Mouse (Mus musculus): ENCODE results near the gene Dlg2. TPM values are rescaled to one million over a fixed set of nuclear protein-coding genes. Genes with fewer than 3 reads are reported as not detected.

Dlg2 gene
- polyA plus RNA-seq, 1 experiment from 2014 or later, result 4.3 TPM

- 58% methylated on average over 3 of the region's 3 CpGs for WGBS
- Histone ChIP-seq H3K27ac (ENCODE audit: low read length) (no peak overlapping the region), H3K4me2 (ENCODE audit: low read depth, low read length) (no peak overlapping the region), H3K4me3 (replicated peaks; ENCODE audit: low read length) (no peak overlapping the region), H3K27me3 (ENCODE audit: control insufficient read depth, insufficient read depth, low read length) (no peaks in the 10 kb centered on the region), H3K4me1 (ENCODE audit: control insufficient read depth, insufficient read depth, low read length) (peaks cover 3% of the 10 kb centered on the region; the same call in 1 of the 2 replicates), H3K9ac (ENCODE audit: low read length) (no peak overlapping the region), H3K9me3 (replicated peaks; ENCODE audit: control insufficient read depth, low read length) (no peaks in the 10 kb centered on the region), H3K36me3 (ENCODE audit: control insufficient read depth, insufficient read depth, low read length) (no peaks in the 10 kb centered on the region)
- no peak for ATAC-seq (ENCODE audit: insufficient read depth, low FRiP score)
Measured at GRCm38 (mm10) chr7:91444728-91445127, 968.3 kb downstream of the Dlg2 start.

GRCm38 (mm10) chr7:91456796-91457195 is 980.3 kb downstream of the Dlg2 start:
- 16% methylated on average over 1 of the region's 1 CpGs for WGBS
- H3K4me2 ChIP-seq (ENCODE audit: low read depth, low read length), result no peak overlapping the region
- H3K9me3 ChIP-seq (replicated peaks; ENCODE audit: control insufficient read depth, low read length), result no peaks in the 10 kb centered on the region
- no peaks in the 10 kb centered on the region for H3K27me3 ChIP-seq (ENCODE audit: control insufficient read depth, insufficient read depth, low read length)
- H3K27ac ChIP-seq (ENCODE audit: low read length), result no peak overlapping the region
- no peak for ATAC-seq (ENCODE audit: insufficient read depth, low FRiP score)
- H3K36me3 ChIP-seq (ENCODE audit: control insufficient read depth, insufficient read depth, low read length), result no peaks in the 10 kb centered on the region
- no peak overlapping the region for H3K4me3 ChIP-seq (replicated peaks; ENCODE audit: low read length)
- no peaks in the 10 kb centered on the region for H3K4me1 ChIP-seq (ENCODE audit: control insufficient read depth, insufficient read depth, low read length)
- no peak overlapping the region for H3K9ac ChIP-seq (ENCODE audit: low read length)

- Histone ChIP-seq H3K4me1 (ENCODE audit: control insufficient read depth, insufficient read depth, low read length) (no peaks in the 10 kb centered on the region), H3K27ac (ENCODE audit: low read length) (no peak overlapping the region), H3K4me2 (ENCODE audit: low read depth, low read length) (no peak overlapping the region), H3K4me3 (replicated peaks; ENCODE audit: low read length) (no peak overlapping the region), H3K36me3 (ENCODE audit: control insufficient read depth, insufficient read depth, low read length) (no peaks in the 10 kb centered on the region), H3K9ac (ENCODE audit: low read length) (no peak overlapping the region), H3K9me3 (replicated peaks; ENCODE audit: control insufficient read depth, low read length) (no peaks in the 10 kb centered on the region), H3K27me3 (ENCODE audit: control insufficient read depth, insufficient read depth, low read length) (no peaks in the 10 kb centered on the region)
- no peak for ATAC-seq (ENCODE audit: insufficient read depth, low FRiP score)
- 0% methylated on average over 1 of the region's 1 CpGs for WGBS
Measured at GRCm38 (mm10) chr7:91457207-91457606, 980.7 kb downstream of the Dlg2 start.

GRCm38 (mm10) chr7:91461352-91461751 is 984.9 kb downstream of the Dlg2 start:
- no peak for ATAC-seq (ENCODE audit: insufficient read depth, low FRiP score)
- Histone ChIP-seq H3K36me3 (ENCODE audit: control insufficient read depth, insufficient read depth, low read length) (no peaks in the 10 kb centered on the region), H3K4me3 (replicated peaks; ENCODE audit: low read length) (no peak overlapping the region), H3K9me3 (replicated peaks; ENCODE audit: control insufficient read depth, low read length) (no peaks in the 10 kb centered on the region), H3K4me1 (ENCODE audit: control insufficient read depth, insufficient read depth, low read length) (no peaks in the 10 kb centered on the region), H3K9ac (ENCODE audit: low read length) (no peak overlapping the region), H3K27me3 (ENCODE audit: control insufficient read depth, insufficient read depth, low read length) (no peaks in the 10 kb centered on the region), H3K4me2 (ENCODE audit: low read depth, low read length) (no peak overlapping the region), H3K27ac (ENCODE audit: low read length) (no peak overlapping the region)
- WGBS, result 83% methylated on average over 3 of the region's 3 CpGs

GRCm38 (mm10) chr7:91463256-91463655 is 986.8 kb downstream of the Dlg2 start:
- Histone ChIP-seq H3K4me3 (replicated peaks; ENCODE audit: low read length) (no peak overlapping the region), H3K27ac (ENCODE audit: low read length) (no peak overlapping the region), H3K9me3 (replicated peaks; ENCODE audit: control insufficient read depth, low read length) (no peaks in the 10 kb centered on the region), H3K4me2 (ENCODE audit: low read depth, low read length) (no peak overlapping the region), H3K36me3 (ENCODE audit: control insufficient read depth, insufficient read depth, low read length) (no peaks in the 10 kb centered on the region), H3K9ac (ENCODE audit: low read length) (no peak overlapping the region; the same call in 1 of the 2 replicates), H3K27me3 (ENCODE audit: control insufficient read depth, insufficient read depth, low read length) (no peaks in the 10 kb centered on the region), H3K4me1 (ENCODE audit: control insufficient read depth, insufficient read depth, low read length) (no peaks in the 10 kb centered on the region)
- WGBS, result 45% methylated on average over 7 of the region's 7 CpGs
- ATAC-seq (ENCODE audit: insufficient read depth, low FRiP score), result no peak

- no peak for ATAC-seq (ENCODE audit: insufficient read depth, low FRiP score)
- no peaks in the 10 kb centered on the region for H3K9me3 ChIP-seq (replicated peaks; ENCODE audit: control insufficient read depth, low read length)
- no peaks in the 10 kb centered on the region for H3K27me3 ChIP-seq (ENCODE audit: control insufficient read depth, insufficient read depth, low read length)
- no peaks in the 10 kb centered on the region for H3K4me1 ChIP-seq (ENCODE audit: control insufficient read depth, insufficient read depth, low read length)
- H3K4me2 ChIP-seq (ENCODE audit: low read depth, low read length), result no peak overlapping the region
- WGBS, result 66% methylated on average over 3 of the region's 3 CpGs
- no peak overlapping the region for H3K4me3 ChIP-seq (replicated peaks; ENCODE audit: low read length)
- H3K27ac ChIP-seq (ENCODE audit: low read length), result no peak overlapping the region
- H3K36me3 ChIP-seq (ENCODE audit: control insufficient read depth, insufficient read depth, low read length), result no peaks in the 10 kb centered on the region
- no peak overlapping the region for H3K9ac ChIP-seq (ENCODE audit: low read length)
Measured at GRCm38 (mm10) chr7:91467061-91467460, 990.6 kb downstream of the Dlg2 start.

GRCm38 (mm10) chr7:91479145-91479544 is 1002.7 kb downstream of the Dlg2 start:
- Histone ChIP-seq H3K27ac (ENCODE audit: low read length) (no peak overlapping the region), H3K9ac (ENCODE audit: low read length) (no peak overlapping the region), H3K36me3 (ENCODE audit: control insufficient read depth, insufficient read depth, low read length) (no peaks in the 10 kb centered on the region), H3K9me3 (replicated peaks; ENCODE audit: control insufficient read depth, low read length) (no peaks in the 10 kb centered on the region), H3K4me2 (ENCODE audit: low read depth, low read length) (no peak overlapping the region), H3K4me3 (replicated peaks; ENCODE audit: low read length) (no peak overlapping the region), H3K4me1 (ENCODE audit: control insufficient read depth, insufficient read depth, low read length) (no peaks in the 10 kb centered on the region), H3K27me3 (ENCODE audit: control insufficient read depth, insufficient read depth, low read length) (no peaks in the 10 kb centered on the region)
- 56% methylated on average over 3 of the region's 3 CpGs for WGBS
- no peak for ATAC-seq (ENCODE audit: insufficient read depth, low FRiP score)

GRCm38 (mm10) chr7:91481574-91482197 is 1005.2 kb downstream of the Dlg2 start:
- Histone ChIP-seq H3K4me2 (ENCODE audit: low read depth, low read length) (no peak overlapping the region), H3K9ac (ENCODE audit: low read length) (no peak overlapping the region), H3K27ac (ENCODE audit: low read length) (no peak overlapping the region), H3K36me3 (ENCODE audit: control insufficient read depth, insufficient read depth, low read length) (no peaks in the 10 kb centered on the region), H3K9me3 (replicated peaks; ENCODE audit: control insufficient read depth, low read length) (no peaks in the 10 kb centered on the region), H3K4me1 (ENCODE audit: control insufficient read depth, insufficient read depth, low read length) (no peaks in the 10 kb centered on the region), H3K4me3 (replicated peaks; ENCODE audit: low read length) (no peak overlapping the region), H3K27me3 (ENCODE audit: control insufficient read depth, insufficient read depth, low read length) (no peaks in the 10 kb centered on the region)
- WGBS, result 81% methylated on average over 1 of the region's 1 CpGs
- no peak for ATAC-seq (ENCODE audit: insufficient read depth, low FRiP score)

- Histone ChIP-seq H3K4me2 (ENCODE audit: low read depth, low read length) (no peak overlapping the region), H3K36me3 (ENCODE audit: control insufficient read depth, insufficient read depth, low read length) (no peaks in the 10 kb centered on the region), H3K27ac (ENCODE audit: low read length) (no peak overlapping the region), H3K27me3 (ENCODE audit: control insufficient read depth, insufficient read depth, low read length) (no peaks in the 10 kb centered on the region), H3K4me1 (ENCODE audit: control insufficient read depth, insufficient read depth, low read length) (no peaks in the 10 kb centered on the region), H3K9ac (ENCODE audit: low read length) (no peak overlapping the region), H3K4me3 (replicated peaks; ENCODE audit: low read length) (no peak overlapping the region), H3K9me3 (replicated peaks; ENCODE audit: control insufficient read depth, low read length) (no peaks in the 10 kb centered on the region)
- 80% methylated on average over 3 of the region's 3 CpGs for WGBS
- ATAC-seq (ENCODE audit: insufficient read depth, low FRiP score), result no peak
Measured at GRCm38 (mm10) chr7:91493234-91493633, 1016.8 kb downstream of the Dlg2 start.
